Mouse (Mus musculus): ENCODE data around the gene Os9.

The Os9 gene

DNA sequence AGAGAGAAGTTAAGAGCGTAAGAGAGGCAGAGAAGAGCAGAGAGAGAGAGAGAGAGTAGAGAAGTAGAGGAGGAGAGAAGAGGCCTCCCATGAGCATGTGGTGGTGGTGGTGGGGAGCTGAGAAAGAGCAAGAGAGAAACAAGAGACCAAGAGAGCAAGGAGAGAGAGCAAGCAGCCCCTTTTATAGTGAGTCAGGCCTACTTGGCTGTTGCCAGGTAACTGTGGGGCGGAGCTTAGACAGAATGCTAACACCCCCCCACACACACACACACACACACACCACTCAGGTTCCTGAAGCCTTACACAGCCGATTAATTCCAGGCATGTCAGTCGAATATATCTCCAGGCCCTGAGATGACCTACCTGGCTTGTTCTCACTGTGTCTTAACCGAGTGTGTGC, 24.4 kb upstream of the Os9 start:
- peak; percentile 53 for DNase-seq (ENCODE audit: low read depth, low spot score)

DNA sequence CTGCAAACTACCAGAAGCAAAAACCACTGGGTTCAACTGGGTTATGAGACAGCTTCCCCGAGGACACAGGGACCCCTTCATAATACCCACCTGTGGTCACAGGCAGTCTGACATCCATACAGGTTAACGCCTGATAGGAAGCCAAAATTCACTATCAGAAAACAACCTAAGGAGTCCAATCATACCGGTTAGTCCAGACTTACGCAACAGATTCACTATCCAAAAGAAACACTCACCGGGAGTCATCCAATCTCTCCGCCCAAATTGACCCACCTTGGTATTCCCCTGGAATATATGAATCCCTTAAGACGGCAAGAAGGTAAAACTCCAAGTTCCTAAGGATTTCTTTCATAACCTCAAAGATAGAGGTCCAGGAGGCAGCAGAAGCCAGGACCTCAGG, 23.6 kb upstream of the Os9 start:
- no peak for DNase-seq (ENCODE audit: low read depth, low spot score)

DNA sequence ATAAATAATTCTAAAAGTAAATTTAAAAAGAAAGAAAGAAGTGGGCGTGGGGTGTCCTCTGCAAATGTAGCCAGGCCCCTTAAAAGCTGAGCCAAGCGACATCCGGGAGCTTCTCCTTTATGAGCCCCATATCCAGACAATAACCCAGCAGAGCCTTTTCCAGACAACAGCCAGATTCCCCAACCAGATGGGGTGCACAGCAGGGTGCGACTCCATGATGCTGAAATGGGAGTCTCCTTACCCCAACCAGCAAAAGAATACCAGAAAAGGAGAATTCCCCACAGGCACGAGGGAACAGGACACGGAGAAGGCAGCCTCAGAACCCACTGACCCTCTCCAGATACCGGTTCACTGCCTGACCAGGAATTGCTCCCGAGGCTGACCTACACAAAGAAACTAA, 22.3 kb upstream of the Os9 start:
- DNase-seq (ENCODE audit: low read depth, low spot score) = no peak

- DNase-seq (ENCODE audit: low read depth, low spot score) = peak; percentile 84
Measured at GRCm38 (mm10) chr10:127141500-127141899, 20.6 kb upstream of the Os9 start.

GRCm38 (mm10) chr10:127140971-127141370, 20.0 kb upstream of the Os9 start:
- peak; percentile 60 for DNase-seq (ENCODE audit: low read depth, low spot score)

GRCm38 (mm10) chr10:127138328-127139141, 17.6 kb upstream of the Os9 start:
- DNase-seq (ENCODE audit: low read depth, low spot score) = no peak

GRCm38 (mm10) chr10:127137896-127138295, 17.0 kb upstream of the Os9 start:
- no peak for DNase-seq (ENCODE audit: low read depth, low spot score)

DNA sequence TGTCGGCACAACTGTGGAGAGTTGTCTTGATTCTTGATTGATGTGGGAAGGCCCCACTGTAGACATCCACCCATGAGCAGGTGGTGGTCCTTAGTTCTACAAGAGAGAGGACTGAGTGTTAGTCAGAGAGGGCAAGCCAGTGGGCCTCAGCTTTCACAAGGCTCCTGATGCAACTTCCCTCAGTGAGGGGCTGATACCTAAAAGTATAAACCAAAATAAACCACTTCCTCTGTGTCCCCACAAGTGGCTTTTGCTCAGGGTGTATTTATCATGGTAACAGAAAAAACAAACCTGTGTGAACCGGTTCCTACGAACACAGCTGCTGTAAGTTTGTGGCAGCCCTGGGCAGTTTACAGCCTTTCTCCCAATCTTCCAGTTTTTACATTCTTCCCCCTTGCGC, 15.6 kb upstream of the Os9 start:
- peak; percentile 84 for DNase-seq (ENCODE audit: low read depth, low spot score)

GRCm38 (mm10) chr10:127135118-127135836, 14.3 kb upstream of the Os9 start:
- peak; percentile 74 for DNase-seq (ENCODE audit: low read depth, low spot score)

DNA sequence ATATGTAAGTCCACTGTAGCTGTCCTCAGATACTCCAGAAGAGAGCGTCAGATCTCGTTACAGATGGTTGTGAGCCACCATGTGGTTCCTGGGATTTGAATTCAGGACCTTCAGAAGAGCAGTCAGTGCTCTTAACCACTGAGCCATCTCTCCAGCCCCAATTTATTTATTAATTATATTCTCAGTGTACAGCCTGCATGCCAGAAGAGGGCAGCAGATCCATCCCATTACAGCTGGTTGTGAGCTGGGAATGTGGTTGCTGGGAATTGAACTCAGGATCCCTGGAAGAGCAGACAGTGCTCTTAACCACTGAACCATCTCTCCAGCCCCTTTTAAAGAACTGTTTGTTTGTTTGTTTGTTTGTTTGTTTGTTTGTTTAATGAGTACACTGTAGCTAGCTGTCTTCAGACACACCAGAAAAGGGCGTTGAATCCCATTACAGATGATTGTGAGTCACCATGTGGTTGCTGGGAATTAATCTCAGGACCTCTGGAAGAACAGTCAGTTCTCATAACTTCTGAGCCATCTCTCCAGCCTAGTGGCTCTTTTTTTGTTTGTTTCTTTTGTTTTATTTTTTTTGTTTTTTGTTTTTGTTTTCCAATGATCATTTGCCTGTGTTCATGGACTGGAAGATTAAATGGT, 13.6 kb upstream of the Os9 start:
- DNase-seq (ENCODE audit: low read depth, low spot score) = peak; percentile 53

DNA sequence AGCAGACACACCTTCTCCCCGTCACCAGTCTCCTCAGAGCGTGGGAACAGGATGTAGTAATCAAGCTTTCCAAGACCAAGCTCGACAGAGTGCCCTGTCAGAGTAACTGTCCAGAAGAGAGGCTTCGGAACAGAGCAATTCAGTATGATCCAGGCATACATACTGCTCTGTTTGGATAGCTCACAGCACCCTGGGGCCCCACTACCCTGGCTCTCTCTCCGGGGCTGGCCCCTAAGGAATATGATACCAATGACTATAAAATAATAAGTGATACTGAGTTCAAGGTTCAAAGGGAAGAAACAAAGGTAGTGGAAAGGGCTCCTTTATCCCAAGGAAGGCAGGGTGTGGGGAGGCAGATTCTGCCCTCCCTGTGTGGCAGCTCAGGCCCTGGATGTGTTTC, 11.5 kb upstream of the Os9 start:
- no peak for DNase-seq (ENCODE audit: low read depth, low spot score)

DNA sequence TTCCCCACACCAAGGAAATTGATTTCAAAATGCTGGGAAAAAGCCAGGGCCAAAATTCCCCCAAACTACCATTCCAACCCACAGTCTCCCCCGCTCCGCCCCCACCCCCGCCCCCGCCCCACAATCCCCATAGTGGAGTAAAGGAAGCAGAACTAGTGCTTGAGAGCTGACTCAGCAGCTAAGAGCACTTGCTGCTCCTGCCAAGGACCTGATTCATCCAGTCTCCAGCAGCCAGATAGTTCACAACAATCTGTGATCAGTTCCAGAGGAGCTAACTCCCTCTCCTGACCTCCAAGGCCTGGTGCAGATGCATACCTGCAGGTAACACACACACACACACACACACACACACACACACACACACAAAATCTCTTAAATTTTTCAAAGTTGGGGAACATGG, 8.5 kb upstream of the Os9 start:
- no peak for DNase-seq (ENCODE audit: low read depth, low spot score)

DNA sequence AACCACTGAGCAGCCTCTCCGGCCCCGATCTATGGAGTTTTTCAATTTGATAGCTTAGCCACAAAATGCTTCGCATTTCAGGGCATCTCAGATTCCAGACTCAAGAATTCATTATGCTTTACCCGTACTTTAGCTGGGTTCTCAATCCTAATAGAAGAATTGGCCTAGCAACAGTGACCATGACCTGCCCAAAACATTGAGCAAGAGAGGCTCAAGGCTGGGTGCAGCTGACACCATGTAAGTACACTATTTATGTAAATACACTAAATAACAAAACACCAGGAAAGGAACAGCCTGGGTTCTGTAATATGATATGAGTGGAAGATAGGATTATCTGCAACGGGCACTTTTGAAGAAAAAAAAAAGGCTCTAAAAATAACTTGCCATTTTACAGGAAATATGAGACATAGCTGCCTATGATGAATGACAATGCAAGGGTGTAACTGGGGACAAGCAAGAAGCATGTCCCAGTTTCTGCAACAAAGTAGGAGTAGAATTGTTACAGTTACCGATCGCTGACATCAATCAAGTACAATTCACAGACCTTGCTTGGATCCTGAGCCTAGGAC, 6.9 kb upstream of the Os9 start:
- DNase-seq (ENCODE audit: low read depth, low spot score) = no peak

DNA sequence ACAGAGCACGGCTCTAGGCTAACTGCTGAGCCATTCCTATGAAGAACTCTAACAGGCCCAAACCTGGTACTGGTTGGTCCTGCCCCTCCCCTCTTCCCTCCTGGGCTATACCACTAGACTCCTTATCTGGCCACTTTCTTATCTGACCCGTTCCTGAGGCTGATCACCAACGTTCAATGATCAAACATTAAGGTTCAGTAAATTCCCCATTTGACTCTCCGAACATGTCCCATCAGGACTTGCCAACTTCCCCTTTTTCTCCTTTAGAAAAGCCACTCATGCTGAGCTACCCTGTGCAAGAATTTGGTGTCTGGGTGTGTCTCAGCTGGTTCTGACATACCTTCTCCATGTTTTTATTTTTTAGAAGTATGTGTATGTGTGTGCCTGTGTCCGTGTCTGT, 5.6 kb upstream of the Os9 start:
- DNase-seq (ENCODE audit: low read depth, low spot score) = no peak

GRCm38 (mm10) chr10:127125210-127126001, 4.5 kb upstream of the Os9 start:
- peak; percentile 89 for DNase-seq (ENCODE audit: low read depth, low spot score)

DNA sequence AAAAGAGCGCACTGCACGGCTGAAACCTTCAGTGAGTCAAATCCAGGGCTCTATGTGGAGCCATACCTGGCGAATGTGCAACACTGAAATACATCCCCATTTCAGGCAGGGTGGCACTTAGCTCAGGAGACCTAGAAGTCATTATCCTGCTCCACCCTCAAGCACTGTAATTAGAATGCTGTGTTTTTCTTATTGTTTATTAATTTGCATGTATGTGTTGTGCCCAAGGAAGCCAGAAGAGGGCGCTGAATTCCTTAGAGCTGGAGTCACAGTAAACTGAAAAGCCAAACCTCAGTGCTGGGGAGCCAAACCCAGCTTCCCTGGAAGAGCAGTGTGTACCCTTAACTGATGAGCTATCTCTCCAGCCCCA, 2.5 kb upstream of the Os9 start:
- DNase-seq (ENCODE audit: low read depth, low spot score) = peak; percentile 85

- no peak for DNase-seq (ENCODE audit: low read depth, low spot score)
Measured at GRCm38 (mm10) chr10:127122784-127123435, 2.0 kb upstream of the Os9 start.

- DNase-seq (ENCODE audit: low read depth, low spot score) = no peak
Measured at GRCm38 (mm10) chr10:127122018-127122417, 1.1 kb upstream of the Os9 start.

DNA sequence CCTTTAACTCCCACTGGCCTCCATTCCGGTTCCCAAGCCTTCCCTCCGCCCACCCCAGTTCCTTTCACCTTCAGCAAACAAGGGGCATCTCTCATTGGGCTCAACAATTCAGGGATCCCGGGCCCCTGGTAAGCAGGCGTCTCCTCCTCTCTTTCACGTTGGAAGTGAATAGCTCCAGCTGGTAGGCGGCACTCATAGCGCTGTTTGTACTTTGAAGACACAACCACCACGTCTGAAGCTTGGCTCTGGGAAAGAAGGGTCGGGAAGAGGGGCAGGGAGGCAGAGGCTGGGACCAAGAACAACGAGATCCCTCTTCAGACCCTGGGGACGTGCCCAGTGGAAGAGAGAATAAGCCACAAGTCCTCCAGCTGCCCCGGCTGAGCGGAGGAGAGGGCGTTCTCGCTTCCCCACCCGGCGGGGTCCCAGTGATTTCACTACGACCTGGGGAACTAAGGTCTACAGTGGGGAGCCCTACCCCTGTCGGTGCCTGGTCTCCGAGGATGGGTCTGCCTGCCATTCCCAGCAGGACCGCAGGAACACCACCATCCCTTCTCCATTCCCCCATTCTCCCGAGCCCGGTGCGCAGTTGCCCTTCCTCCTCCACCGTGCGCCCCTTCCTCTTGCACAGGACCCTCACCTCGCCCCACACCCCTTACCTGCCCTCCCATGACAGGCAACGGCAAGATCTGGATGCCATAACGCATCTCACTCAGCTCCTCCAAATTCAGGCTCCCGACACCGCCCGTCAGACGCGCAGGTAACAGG, 448 bp downstream of the Os9 start:
- no peak for DNase-seq (ENCODE audit: low read depth, low spot score)

DNA sequence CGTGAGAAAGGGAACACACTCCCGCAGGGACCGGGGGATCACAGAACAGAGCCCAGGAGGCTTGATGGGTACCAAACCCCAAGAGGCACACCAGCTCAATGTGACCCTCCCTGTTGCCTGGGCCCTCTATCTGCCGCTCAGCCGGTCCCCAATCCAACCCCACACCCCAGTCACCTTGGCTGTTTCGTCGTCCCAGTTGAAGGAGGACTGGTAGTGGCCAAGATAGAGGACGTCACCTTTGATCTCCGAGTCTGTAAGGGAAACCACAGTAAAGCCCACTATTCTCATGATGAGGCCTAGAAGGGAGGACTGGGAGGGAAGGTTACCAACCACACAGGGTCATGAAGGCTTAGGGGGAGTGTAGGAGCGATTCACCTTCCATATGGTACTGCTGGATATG, 1.7 kb downstream of the Os9 start:
- DNase-seq (ENCODE audit: low read depth, low spot score) = no peak
